Comparison of ENCODE assay signal across 9 mouse cellular contexts in genomic region chr4:99655937-99656604, GRCm38 (mm10). TPM values are rescaled to one million over a fixed set of nuclear protein-coding genes. Genes with fewer than 3 reads are reported as not detected.
DNase-seq lines count a peak whose midpoint lies in the region; ATAC-seq and TF ChIP-seq lines count a peak whose summit lies in the region.
"Had no signal": no experiment of that assay in that cellular context is flagged by ENCODE, and none has a peak within 500 bp of the region (broad histone marks: within the 10 kb centered on the region; RNA-seq: fewer than 3 reads in every experiment).

Gene Foxd3, plus strand, starts transcription at chr4:99656299.

- peaks cover 87% of the 10 kb centered on the region for H3K27me3 ChIP-seq in forebrain, embryonic 12.5 days
- peaks cover 100% of the 10 kb centered on the region for H3K27me3 ChIP-seq in limb, embryonic 10.5 days (ENCODE audit: low read depth, poor library complexity, severe bottlenecking)

- TF ChIP-seq CTCF in olfactory bulb, adult 2 months (IDR thresholded peaks at IDR 0.05; ENCODE audit: insufficient read depth, low read depth, low read length) = no peak

- peaks cover 41% of the 10 kb centered on the region for H3K4me1 ChIP-seq in forebrain, embryonic 12.5 days
- peaks cover 39% of the 10 kb centered on the region for H3K4me1 ChIP-seq in limb, embryonic 10.5 days
- H3K4me1 ChIP-seq in olfactory bulb, adult 2 months (ENCODE audit: control insufficient read depth, insufficient read depth, low read length) = 0 out of 2 replicates have a peak, but pooled peaks cover 7% of the 10 kb centered on the region

- H3K9me3 ChIP-seq in forebrain, embryonic 12.5 days = no peaks in the 10 kb centered on the region
- H3K9me3 ChIP-seq in limb, embryonic 10.5 days (replicated peaks) = no peaks in the 10 kb centered on the region

- peak; percentile 12 to 16 for DNase-seq in cerebellum, postnatal 14 days
- no peak for DNase-seq in cerebellum, adult 9-11 months
- DNase-seq in ES-CJ7 (ENCODE audit: low read depth, low spot score) = peak; percentile 87
- peak; percentile 72 for DNase-seq in limb, embryonic 10.5 days (ENCODE audit: low spot score)
- DNase-seq in left cerebral cortex, adult 18-20 months (ENCODE audit: low spot score in 2 of 2) = no peak
- DNase-seq in left cerebral cortex, postnatal 25 days (ENCODE audit: low spot score in 2 of 2) = no peak

- 2% methylated on average over 45 of the region's 62 CpGs for WGBS in forebrain, embryonic 12.5 days
- WGBS in limb, embryonic 10.5 days = 1% methylated on average over 57 of the region's 62 CpGs
- WGBS in olfactory bulb, adult 2 months = 2% methylated on average over 61 of the region's 62 CpGs

- no peaks in the 10 kb centered on the region for H3K36me3 ChIP-seq in forebrain, embryonic 12.5 days (replicated peaks)
- no peaks in the 10 kb centered on the region for H3K36me3 ChIP-seq in limb, embryonic 10.5 days

- ATAC-seq in forebrain, embryonic 12.5 days (ENCODE audit: low FRiP score) = no peak

- intact Hi-C loops in left cerebral cortex, postnatal 25 days (cut with DNase I) = no loop called here

- H3K27ac ChIP-seq in forebrain, embryonic 12.5 days = no peak within 1 kb of the TSS
- H3K27ac ChIP-seq in limb, embryonic 10.5 days = peak within 1 kb of the TSS; percentile 42; the same call in 1 of the 2 replicates
- no peak within 1 kb of the TSS for H3K27ac ChIP-seq in olfactory bulb, adult 2 months (ENCODE audit: insufficient read depth, low read depth, low read length)

- 0 out of 2 replicates have a peak within 1 kb of the TSS, but pooled peaks have one; percentile 36 for H3K9ac ChIP-seq in forebrain, embryonic 12.5 days

- peak within 1 kb of the TSS; percentile 39 for H3K4me3 ChIP-seq in forebrain, embryonic 12.5 days (replicated peaks)
- peak within 1 kb of the TSS; percentile 43 for H3K4me3 ChIP-seq in limb, embryonic 10.5 days
- peak within 1 kb of the TSS; percentile 15; the same call in 1 of the 2 replicates for H3K4me3 ChIP-seq in olfactory bulb, adult 2 months (ENCODE audit: insufficient read depth, low read depth, low read length)
- H3K4me3 ChIP-seq: erythroblast, embryonic 14.5 days had no signal

- peak within 1 kb of the TSS; percentile 46 for H3K4me2 ChIP-seq in forebrain, embryonic 12.5 days

- no peak for TF ChIP-seq POLR2A in olfactory bulb, adult 2 months (IDR thresholded peaks at IDR 0.05; ENCODE audit: insufficient read depth, low read depth, low read length)

RNA-seq across cellular contexts. Expression of gene Foxd3, which starts in this region (rescaled TPM):
- polyA plus RNA-seq in forebrain, embryonic 12.5 days (2016; fragmentation: Nextera tagmentation; extraction: Ambion mirVana) = 0.08 and 0.13 TPM in 2 replicates
- polyA plus RNA-seq in limb, embryonic 10.5 days (2016; fragmentation: Nextera tagmentation; extraction: Ambion mirVana) = 0.06 and 0.08 TPM in 2 replicates
- polyA plus RNA-seq in olfactory bulb, adult 2 months (2012; ENCODE audit: insufficient read depth, insufficient read length, low replicate concordance, missing spikeins) = not detected in 2 replicates
- not detected for total RNA-seq in left cerebral cortex, adult 18-20 months (2021)
- not detected for total RNA-seq in left cerebral cortex, postnatal 25 days (2021)
- polyA plus RNA-seq: erythroblast, embryonic 14.5 days had no signal

Comparison
In these comparisons a context has a peak if more than half of its experiments do, and no peak if none do; other contexts are left out.
1. DNase-seq: peak in cerebellum, postnatal 14 days (2 of 2) and ES-CJ7 (single experiment); none in cerebellum, adult 9-11 months (single experiment), left cerebral cortex, adult 18-20 months (0 of 2) and left cerebral cortex, postnatal 25 days (0 of 2).
2. Peak in DNase-seq, H3K4me3 ChIP-seq and H3K27ac ChIP-seq in limb, embryonic 10.5 days; RNA of the gene not detected or under 1 TPM.
3. Peak in every context shown above with its lines, with median percentiles within 50 percentile points of each other: H3K4me3 ChIP-seq.